Mouse (Mus musculus): ENCODE measurements around the gene Elovl1. TPM values are rescaled to one million over a fixed set of nuclear protein-coding genes. Genes with fewer than 3 reads are reported as not detected.

The Elovl1 gene
- total and polyA plus RNA-seq, 2 experiments from 2014 or later: 31.1 to 32.9 TPM

DNA sequence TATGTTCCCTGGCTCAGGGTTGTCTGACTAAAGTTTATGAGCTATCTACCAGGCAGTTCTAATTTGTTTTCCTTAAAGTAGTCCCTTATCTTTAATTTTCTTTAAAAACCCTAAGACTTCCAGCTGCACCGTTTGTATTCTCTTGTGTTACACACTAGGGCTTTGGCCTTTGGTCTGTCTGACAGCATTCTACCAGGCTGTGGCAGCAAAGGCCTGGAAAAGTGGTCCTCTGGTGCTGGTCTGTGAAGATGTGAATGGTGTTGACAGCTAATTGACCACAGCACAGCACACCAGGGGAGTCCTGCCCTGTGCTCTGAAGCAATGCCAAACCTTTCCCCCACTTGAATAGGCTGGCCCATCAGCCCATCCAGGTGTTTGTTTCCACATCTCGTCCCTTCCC is 12.1 kb upstream of the Elovl1 start:
- H3K27ac ChIP-seq: no peak overlapping the region
- WGBS: 70% methylated on average over 2 of the region's 2 CpGs
- no peak for DNase-seq (ENCODE audit: low spot score)
- no peaks in the 10 kb centered on the region for H3K27me3 ChIP-seq (ENCODE audit: insufficient read depth, low read length)
- no peaks in the 10 kb centered on the region for H3K4me1 ChIP-seq (ENCODE audit: insufficient read depth, low read length)
- no peaks in the 10 kb centered on the region for H3K9me3 ChIP-seq (ENCODE audit: low read length)
- H3K36me3 ChIP-seq (ENCODE audit: insufficient read depth, low read length): peaks cover 88% of the 10 kb centered on the region
- no peak overlapping the region for H3K9ac ChIP-seq (replicated peaks; ENCODE audit: low read length)
- no peak for ATAC-seq
- TF ChIP-seq CTCF (IDR thresholded peaks at IDR 0.05; ENCODE audit: low read depth): peak; percentile 18; the same call in 1 of the 2 replicates
- no peak overlapping the region for H3K4me2 ChIP-seq (ENCODE audit: low read depth, low read length)
- H3K4me3 ChIP-seq (ENCODE audit: low read length): no peak overlapping the region

DNA sequence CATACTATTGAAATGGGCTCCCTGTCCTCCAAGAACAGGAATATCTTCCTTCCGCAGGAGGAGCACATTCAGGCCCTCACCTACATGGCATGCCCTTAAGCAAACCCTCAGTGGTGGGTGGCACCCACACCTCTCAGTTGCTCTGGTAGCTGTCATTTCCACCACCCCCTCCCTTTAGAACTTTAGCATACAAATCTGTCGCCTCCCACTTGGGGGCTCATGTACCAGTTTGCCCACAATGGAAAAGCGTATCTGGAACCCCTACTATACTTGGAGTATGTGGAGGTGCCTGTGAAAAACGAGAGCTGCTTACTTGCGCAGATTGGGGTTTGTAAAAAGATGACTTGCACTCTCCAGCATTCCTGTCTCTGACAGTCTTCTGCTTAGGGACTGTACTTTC is 11.6 kb upstream of the Elovl1 start:
- ATAC-seq: no peak
- peaks cover 90% of the 10 kb centered on the region for H3K36me3 ChIP-seq (ENCODE audit: insufficient read depth, low read length)
- WGBS: 96% methylated on average over 5 of the region's 5 CpGs
- H3K9ac ChIP-seq (replicated peaks; ENCODE audit: low read length): no peak overlapping the region
- no peak overlapping the region for H3K4me3 ChIP-seq (ENCODE audit: low read length)
- TF ChIP-seq CTCF (IDR thresholded peaks at IDR 0.05; ENCODE audit: low read depth): no peak
- no peak overlapping the region for H3K4me2 ChIP-seq (ENCODE audit: low read depth, low read length)
- DNase-seq (ENCODE audit: low spot score): no peak
- no peaks in the 10 kb centered on the region for H3K4me1 ChIP-seq (ENCODE audit: insufficient read depth, low read length)
- H3K9me3 ChIP-seq (ENCODE audit: low read length): no peaks in the 10 kb centered on the region
- H3K27ac ChIP-seq: no peak overlapping the region
- H3K27me3 ChIP-seq (ENCODE audit: insufficient read depth, low read length): no peaks in the 10 kb centered on the region

DNA sequence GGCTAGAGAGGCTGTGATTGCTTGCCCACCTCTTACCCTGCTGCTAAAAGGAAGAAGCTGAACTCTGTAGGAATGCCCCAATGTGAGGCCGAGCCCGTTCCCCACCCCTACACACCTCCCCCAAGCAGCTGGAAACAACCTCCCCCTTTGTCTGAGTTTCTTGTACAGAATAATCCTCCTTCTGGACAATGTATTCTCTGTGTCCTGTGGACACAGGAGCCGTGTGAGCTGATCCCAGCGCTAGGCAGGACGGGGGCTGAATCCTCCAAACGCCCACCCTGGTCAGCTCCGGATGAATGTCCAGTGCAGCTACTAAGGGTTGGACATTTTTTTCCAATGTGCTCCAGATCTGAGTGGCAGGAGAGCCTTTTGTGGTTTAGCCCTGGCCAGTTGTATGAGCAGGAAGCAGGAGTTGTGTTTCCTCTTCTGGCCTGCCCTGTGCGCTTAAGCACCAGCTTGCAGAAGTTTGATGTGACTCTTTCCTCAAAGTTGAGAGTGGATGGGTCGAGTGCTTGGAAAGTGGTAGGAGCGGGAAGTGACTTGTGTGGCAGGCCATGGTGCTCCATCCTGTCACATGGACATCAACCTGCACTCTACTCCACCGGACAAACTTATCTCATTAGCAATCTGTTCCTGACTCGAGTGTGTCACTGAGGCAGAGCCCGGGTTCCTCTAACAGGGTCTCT is 10.6 kb upstream of the Elovl1 start:
- Histone ChIP-seq H3K4me1 (ENCODE audit: insufficient read depth, low read length) (no peaks in the 10 kb centered on the region), H3K9ac (replicated peaks; ENCODE audit: low read length) (no peak overlapping the region), H3K4me2 (ENCODE audit: low read depth, low read length) (no peak overlapping the region), H3K27me3 (ENCODE audit: insufficient read depth, low read length) (no peaks in the 10 kb centered on the region), H3K4me3 (ENCODE audit: low read length) (no peak overlapping the region), H3K27ac (no peak overlapping the region), H3K9me3 (ENCODE audit: low read length) (no peaks in the 10 kb centered on the region), H3K36me3 (ENCODE audit: insufficient read depth, low read length) (peaks cover 86% of the 10 kb centered on the region)
- TF ChIP-seq CTCF (IDR thresholded peaks at IDR 0.05; ENCODE audit: low read depth): no peak
- DNase-seq (ENCODE audit: low spot score): no peak
- peak; percentile 24; the same call in 1 of the 2 replicates for ATAC-seq
- 84% methylated on average over 13 of the region's 13 CpGs for WGBS

DNA sequence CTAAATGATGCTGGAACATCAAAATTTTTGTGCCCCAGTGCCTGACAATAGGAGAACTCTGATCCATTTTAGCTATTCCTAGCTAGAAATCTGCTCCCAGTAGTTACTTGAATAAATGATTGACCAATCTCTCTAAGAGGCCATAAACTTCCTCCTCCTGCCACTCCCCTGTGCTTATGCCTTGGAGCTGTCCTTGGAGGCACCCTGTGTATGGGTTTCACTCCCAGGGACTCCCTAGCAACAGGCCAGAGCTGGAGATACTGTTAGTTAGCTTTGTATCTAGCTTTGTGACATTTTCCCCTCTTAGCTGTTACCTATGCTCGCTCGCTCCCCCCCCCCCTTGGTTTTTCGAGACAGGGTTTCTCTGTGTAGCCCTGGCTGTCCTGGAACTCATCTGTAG is 6.5 kb upstream of the Elovl1 start:
- no peaks in the 10 kb centered on the region for H3K4me1 ChIP-seq (ENCODE audit: insufficient read depth, low read length)
- no peak overlapping the region for H3K9ac ChIP-seq (replicated peaks; ENCODE audit: low read length)
- ATAC-seq (no peak), DNase-seq (ENCODE audit: low spot score) (no peak)
- no peak overlapping the region for H3K4me3 ChIP-seq (ENCODE audit: low read length)
- peaks cover 45% of the 10 kb centered on the region for H3K36me3 ChIP-seq (ENCODE audit: insufficient read depth, low read length)
- H3K4me2 ChIP-seq (ENCODE audit: low read depth, low read length): no peak overlapping the region
- H3K27ac ChIP-seq: no peak overlapping the region
- H3K9me3 ChIP-seq (ENCODE audit: low read length): no peaks in the 10 kb centered on the region
- no peak for TF ChIP-seq CTCF (IDR thresholded peaks at IDR 0.05; ENCODE audit: low read depth)
- no peaks in the 10 kb centered on the region for H3K27me3 ChIP-seq (ENCODE audit: insufficient read depth, low read length)
- 78% methylated on average over 3 of the region's 3 CpGs for WGBS

DNA sequence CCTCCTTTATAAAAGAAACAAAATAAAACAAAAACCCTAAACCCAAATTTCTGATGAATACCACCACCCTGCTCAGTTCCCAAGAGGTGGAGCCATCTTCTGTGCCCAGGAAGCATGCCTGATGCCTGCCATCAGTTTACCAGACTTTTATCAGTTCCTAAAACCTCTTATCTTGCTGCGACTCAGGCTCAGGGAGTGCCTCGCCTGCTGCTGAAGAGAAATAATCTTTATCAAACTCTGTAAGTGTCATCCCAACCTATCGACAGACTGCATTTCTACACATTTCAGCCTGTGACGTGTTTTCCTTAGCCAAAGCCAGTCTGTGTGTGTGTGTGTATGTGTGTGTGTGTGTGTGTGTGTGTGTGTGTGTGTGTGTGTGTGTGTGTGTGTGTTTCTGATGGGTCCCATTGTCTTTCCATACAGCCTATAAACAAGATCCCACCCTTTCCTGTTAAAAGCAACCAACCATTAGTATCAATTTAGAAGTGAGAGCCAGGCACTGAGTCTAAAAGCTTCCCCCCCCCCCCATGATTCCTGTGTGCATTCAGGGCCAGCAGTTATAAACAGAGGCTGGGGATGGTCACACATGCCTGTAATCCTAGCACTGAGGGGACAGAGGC is 3.2 kb upstream of the Elovl1 start:
- no peak for TF ChIP-seq CTCF (IDR thresholded peaks at IDR 0.05; ENCODE audit: low read depth)
- Histone ChIP-seq H3K27ac (no peak overlapping the region), H3K4me3 (ENCODE audit: low read length) (no peak overlapping the region), H3K4me2 (ENCODE audit: low read depth, low read length) (no peak overlapping the region), H3K9me3 (ENCODE audit: low read length) (no peaks in the 10 kb centered on the region), H3K36me3 (ENCODE audit: insufficient read depth, low read length) (peaks cover 17% of the 10 kb centered on the region; the same call in 1 of the 2 replicates), H3K4me1 (ENCODE audit: insufficient read depth, low read length) (peaks cover 15% of the 10 kb centered on the region), H3K27me3 (ENCODE audit: insufficient read depth, low read length) (no peaks in the 10 kb centered on the region), H3K9ac (replicated peaks; ENCODE audit: low read length) (no peak overlapping the region)
- DNase-seq (ENCODE audit: low spot score) (no peak), ATAC-seq (no peak)
- WGBS: 83% methylated on average over 4 of the region's 4 CpGs

DNA sequence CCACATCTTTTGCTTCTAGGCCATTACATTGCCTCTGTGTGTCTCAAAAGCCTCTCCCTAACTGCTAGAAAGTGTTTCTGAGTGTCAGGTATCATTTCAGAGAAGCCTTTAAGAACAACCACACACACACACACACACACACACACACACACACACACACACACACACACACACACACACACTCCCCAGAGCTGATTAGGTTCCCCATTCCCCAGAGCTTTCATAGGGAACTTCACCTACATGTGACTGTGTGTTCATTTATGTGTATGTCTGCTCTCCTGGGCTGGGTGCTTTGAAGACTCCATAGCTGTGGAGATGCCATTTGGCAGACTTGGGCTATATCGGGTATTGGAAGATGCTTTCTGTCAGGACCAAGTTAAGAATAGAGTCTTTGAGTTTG is 2.5 kb upstream of the Elovl1 start:
- 69% methylated on average over 1 of the region's 1 CpGs for WGBS
- Histone ChIP-seq H3K27me3 (ENCODE audit: insufficient read depth, low read length) (no peaks in the 10 kb centered on the region), H3K9ac (replicated peaks; ENCODE audit: low read length) (no peak overlapping the region), H3K4me1 (ENCODE audit: insufficient read depth, low read length) (peaks cover 15% of the 10 kb centered on the region), H3K9me3 (ENCODE audit: low read length) (no peaks in the 10 kb centered on the region), H3K36me3 (ENCODE audit: insufficient read depth, low read length) (peaks cover 13% of the 10 kb centered on the region; the same call in 1 of the 2 replicates), H3K4me3 (ENCODE audit: low read length) (no peak overlapping the region), H3K4me2 (ENCODE audit: low read depth, low read length) (no peak overlapping the region), H3K27ac (no peak overlapping the region)
- DNase-seq (ENCODE audit: low spot score): no peak
- ATAC-seq: no peak
- TF ChIP-seq CTCF (IDR thresholded peaks at IDR 0.05; ENCODE audit: low read depth): no peak

DNA sequence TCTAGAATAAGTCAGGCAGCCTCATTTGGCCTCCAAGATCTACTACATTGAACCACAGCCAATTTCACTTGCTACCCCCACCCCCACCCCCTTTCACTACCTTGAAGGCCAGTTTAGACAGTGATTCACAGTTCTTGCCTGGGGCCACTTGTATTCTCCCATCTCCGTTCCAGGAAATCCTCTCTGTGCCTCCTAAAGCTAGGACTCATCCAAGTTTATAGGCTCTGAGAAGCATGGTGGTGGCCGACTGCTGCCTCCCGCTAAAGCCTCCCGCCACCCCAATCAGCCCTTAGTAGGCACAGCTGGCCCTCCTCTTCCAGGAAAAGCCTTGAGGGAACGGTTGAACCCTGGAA is 502 bp upstream of the Elovl1 start:
- peak overlapping the region; percentile 50 for H3K4me3 ChIP-seq (ENCODE audit: low read length)
- peaks cover 12% of the 10 kb centered on the region for H3K36me3 ChIP-seq (ENCODE audit: insufficient read depth, low read length)
- H3K4me2 ChIP-seq (ENCODE audit: low read depth, low read length): peak overlapping the region; percentile 96
- 2% methylated on average over 5 of the region's 5 CpGs for WGBS
- peak overlapping the region; percentile 77 for H3K27ac ChIP-seq
- TF ChIP-seq CTCF (IDR thresholded peaks at IDR 0.05; ENCODE audit: low read depth): no peak
- ATAC-seq (no peak; the same call in 1 of the 2 replicates), DNase-seq (ENCODE audit: low spot score) (no peak)
- no peaks in the 10 kb centered on the region for H3K27me3 ChIP-seq (ENCODE audit: insufficient read depth, low read length)
- H3K4me1 ChIP-seq (ENCODE audit: insufficient read depth, low read length): peaks cover 15% of the 10 kb centered on the region
- H3K9ac ChIP-seq (replicated peaks; ENCODE audit: low read length): peak overlapping the region; percentile 57
- no peaks in the 10 kb centered on the region for H3K9me3 ChIP-seq (ENCODE audit: low read length)
